Mouse (Mus musculus) adrenal gland, postnatal 4 days (tissue): ENCODE measurements around the gene St3gal3. TPM values are rescaled to one million over a fixed set of nuclear protein-coding genes. Genes with fewer than 3 reads are reported as not detected.

Source experiments
- DNase-seq, 2 experiments: peaks; one replicate each; pipeline ENCODE4 v3.0.0; 2021 to 2022; ENCODE audit warnings: low spot score in 2 of 2, mixed read lengths in 2 of 2
- total RNA-seq, 2 experiments: library from RNA; stranded (reverse); gene quantifications; 2 replicates each; pipeline ENCODE4 v1.2.3; 2021

Gene St3gal3
- total RNA-seq, 2 experiments from 2014 or later = 21.8 to 26.4 TPM

DNA sequence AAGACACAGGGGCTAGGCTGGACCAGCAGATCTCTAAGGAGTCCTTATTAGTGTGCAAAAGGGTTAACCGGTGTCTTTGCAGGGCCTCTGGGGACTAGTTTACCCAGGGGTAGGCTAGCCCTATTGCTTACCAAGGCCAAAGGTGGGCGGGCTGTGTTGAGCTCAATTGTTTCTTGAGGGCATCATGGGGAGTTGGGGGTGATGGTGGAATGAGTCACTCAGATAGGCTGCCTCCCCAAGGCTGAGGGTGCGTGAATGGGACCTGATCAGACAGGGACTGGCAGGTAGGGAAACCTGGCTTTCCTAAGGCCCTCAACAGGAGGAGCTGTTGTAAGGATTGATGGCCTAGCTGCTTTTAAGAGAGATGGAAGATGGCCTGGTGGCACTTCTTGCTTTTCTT is 142.7 kb downstream of the St3gal3 start:
- no peak for DNase-seq

DNA sequence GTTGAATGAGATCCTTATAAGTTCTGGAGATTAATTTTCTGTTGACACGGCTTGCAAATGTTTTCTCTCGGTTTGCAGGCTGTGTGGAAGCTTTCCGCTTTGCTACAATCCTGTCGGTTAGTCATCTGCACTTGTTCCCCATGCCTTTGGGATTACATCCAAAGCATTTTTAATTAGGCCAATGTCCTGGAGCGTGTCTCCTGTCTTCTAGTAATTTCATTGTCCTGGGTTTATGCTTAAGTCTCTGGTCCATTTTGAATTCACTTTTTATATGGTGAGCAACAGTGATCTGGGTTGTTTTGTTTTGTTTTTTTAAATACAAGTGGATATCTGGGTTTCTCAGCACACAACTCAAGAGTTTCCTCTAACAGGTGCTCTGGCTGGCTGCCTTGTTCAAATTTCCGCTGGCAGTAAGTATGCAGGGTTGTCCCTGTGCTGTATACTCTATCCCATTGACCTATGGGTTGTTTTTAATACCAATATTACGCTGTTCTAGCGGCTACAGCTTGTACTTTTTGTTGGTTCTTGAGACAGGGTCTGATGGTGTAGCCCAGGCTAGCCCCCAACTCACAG is 143.6 kb downstream of the St3gal3 start:
- no peak for DNase-seq

DNA sequence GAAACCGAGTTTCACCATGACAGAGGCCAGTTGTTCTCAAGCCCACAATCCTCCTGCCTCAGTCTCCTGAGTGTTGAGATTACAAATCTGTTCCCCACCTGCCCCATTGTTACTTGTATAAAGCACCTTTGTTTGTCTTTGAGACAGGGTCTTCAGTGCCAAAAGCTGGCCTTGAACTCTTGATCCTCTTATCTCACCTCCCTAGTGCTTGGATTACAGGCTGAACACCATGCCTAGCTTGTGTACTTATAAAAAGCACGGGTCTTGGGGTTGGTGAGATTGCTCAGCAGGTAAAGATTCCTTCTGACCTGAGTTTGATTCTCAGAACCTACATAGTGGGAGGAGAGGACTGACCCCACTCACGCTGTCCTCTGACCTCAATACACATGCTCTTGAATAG is 144.1 kb downstream of the St3gal3 start:
- no peak for DNase-seq

DNA sequence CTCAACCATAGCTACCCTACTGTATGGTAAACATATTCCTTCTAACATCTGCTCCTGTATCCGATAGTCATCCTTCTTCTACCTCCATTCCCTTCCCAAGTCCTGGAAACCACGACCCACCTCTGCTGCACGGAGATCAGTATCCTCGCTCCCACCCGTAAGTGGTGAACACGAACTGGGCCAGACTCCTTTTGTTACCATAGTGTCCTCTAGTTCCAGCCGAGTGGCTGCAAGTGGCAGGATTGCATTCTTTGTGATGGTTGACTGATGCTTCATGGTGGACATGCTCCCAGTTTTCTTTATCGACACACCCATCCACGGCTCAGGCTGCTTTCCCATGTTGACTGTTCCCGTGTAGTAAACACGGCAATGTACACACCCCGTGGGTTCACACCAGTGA is 144.9 kb downstream of the St3gal3 start:
- DNase-seq = no peak

DNA sequence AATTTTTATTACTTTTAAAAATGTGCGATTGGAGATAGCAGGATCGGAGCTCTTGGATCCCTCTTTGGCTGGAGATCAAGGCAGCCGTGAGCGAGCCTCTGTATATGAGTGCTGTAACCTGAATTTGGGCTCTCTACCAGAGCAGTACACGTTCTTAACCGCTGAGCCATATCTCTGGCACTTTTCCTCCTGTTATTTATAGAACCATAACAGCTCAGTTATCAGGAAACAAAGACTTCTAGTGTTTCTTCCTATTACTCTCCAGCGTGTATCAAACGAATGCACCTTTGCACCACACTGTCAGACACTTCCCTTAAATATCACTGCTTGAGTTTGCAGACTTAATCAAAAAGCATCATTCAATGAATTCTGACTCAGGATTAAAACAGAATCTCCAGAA is 147.9 kb downstream of the St3gal3 start:
- DNase-seq = no peak

DNA sequence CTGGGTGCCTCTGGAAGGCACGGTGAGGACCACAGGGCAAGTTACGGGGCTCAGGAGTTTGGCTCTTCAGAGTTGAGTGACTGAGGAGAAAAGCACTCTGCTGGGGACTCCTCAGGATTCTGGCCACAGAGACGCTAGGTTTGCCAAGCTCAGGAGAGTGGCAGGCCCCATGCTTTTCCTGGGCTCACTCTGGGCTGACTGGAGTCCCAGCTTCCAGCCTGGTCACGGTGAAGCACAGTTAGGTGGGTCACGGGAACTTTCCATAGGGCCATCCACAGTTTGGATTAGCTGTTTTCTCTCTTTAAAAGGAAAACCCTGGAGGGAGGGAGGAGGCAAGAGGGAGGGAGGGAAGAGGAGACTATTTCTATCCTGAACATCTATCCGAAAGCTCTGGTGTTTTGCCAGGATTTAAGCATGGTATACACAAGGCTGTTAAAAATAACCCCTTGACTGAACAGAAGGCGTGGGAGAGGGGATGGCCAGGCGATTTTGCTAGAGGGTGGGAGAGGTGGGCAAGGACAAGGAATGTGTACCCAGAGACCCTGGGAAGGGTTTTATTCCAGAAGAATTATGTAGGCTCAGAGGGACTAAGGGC is 149.6 kb downstream of the St3gal3 start:
- DNase-seq = no peak

DNA sequence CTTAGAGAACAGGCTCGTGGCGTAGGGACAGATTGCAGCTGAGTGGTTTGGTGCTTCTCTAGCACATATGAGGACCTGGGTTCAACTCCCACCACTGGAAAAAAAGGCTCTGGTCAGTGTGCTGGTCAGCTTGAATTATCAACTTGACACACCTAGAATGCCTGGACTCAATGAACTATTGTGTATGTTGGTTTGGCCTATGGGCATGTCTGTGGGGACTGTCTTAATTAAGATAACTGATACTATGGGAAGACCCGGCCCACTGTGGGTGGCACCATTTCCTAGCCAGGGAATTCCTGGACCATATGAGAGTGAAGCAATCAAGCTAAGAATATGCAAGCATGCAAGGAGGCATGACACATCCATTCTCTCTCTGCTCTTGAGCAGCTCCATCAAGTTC is 150.5 kb downstream of the St3gal3 start:
- DNase-seq = no peak

DNA sequence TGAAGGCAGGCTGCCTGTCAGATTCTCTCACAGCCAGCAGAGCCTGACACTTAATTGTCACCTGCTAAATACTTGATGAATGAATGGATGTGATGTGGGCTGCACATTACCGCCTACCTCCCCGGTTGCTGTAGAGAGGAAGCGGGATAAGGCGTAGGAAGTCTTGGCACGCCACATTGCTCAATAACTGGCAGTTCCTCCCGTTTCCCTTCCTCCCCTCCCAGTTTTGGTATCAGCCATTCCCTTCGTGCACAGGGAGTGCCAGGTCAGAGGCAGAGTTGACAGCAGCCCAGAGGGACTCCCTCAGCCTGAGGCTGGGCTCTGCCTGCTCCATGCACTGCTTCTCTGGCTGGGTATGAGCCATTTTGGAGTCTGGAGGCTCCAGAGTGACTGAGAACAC is 152.0 kb downstream of the St3gal3 start:
- no peak for DNase-seq

DNA sequence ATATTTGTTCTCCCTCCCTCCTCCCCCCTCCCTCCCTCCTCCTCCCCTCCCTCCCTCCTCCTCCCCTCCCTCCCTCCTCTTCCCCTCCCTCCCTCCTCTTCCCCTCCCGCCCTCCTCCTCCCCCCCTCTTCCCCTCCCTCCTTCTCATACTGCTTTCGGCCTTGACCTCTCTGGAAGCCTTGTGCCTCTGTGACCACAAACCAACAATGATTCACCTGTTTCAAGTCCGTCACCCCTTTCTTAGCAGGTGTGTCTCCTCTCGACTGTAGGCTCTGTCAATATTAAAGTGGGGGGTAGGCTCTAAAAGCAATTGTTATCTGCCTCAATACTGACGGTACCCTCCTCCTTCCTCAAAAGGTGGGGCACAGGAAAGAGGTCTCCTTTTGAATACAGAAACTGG is 153.2 kb downstream of the St3gal3 start:
- DNase-seq = no peak

DNA sequence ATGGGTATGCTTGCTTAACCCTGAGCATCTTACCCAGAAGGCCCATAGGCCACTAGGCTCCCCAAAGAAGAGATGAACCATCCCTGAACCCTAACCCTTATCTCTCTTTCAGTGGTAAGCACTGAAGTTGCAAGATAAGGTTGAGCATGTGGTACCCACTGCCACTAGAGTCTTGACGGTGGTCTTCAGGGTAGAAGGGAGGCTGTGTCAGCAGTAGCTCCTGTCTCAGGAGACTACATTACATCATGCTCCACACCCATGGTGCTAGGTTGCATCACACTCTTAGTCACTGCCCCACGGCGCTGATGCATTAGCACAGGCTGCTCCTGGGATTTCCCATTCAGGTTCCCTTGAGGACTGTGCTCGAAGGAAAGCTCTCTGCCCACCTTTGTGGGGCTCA is 154.6 kb downstream of the St3gal3 start:
- no peak for DNase-seq

DNA sequence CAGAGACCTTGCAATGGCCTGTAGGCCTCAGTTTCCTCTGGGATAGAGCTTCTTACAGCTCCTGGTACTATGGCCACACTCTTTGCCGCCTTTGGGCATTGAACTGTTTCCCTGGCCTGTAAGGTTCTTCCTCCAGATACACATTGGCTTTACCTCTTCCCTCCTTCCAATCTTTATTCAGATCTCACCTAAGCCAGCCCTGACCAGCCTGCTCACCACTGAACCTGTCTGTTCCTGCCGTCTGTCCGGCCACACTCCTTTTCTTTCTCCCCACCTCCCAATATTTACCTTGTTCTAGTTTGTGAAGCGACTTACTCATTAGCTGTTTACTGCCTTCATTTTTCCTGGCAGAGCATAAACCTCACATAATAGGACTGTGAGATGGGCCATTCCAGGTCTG is 155.5 kb downstream of the St3gal3 start:
- DNase-seq = no peak

DNA sequence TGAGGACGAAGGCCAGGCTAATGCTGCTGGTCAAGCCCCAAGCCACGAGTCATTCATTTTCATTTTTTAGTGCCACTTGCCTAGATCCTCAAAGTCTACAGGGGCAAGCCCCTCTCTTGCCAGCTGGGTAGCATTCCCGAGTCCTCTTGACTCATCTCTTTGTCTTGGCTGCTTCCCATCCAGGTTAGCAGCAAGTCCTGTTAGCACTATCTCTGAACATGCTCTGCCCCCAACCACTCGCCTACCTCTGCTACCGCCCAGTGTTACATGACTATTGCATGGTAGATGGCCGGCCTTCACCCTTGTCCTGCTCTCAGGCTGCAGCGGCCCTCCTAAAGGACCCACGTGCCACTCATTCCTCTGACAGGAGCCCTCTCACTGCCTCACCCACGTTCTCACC is 156.4 kb downstream of the St3gal3 start:
- DNase-seq = no peak

DNA sequence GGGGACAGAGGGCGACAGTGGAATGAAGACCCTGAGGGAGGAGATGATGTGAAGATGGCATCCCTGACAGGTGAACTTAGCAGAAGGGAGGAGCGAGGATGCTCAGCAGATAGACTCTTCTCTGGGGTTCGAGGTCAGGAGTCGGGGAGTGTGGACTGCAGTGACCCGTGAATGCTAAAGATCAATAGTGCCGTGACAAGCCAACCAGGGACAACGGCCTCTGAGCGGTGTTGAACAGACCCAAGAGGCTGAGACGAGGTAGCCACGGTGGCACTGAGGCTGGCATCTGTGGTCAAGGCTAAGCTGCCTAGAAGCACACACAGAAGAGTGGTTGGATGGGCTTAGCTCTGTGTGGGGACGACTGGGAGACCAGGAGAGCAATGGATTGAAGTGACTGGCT is 156.9 kb downstream of the St3gal3 start:
- no peak for DNase-seq

DNA sequence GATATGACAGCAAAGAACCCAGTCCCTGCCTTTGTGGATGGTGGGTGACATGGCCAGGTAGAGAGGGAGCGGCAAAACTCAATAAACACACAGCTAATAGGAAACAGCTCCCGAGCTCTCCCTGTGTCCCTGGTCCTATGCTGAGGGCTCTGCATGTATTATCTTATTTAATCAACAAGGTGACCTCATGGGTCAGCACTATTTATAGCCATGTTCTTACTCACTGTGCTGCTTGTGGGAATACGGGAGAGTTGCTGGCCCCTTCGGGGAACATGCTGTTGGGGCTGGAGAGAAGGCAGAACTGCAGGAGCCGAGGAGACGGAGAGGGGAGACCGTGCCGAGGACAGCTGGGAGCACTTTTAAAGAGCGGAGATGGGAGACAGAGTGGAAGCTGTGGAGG is 157.3 kb downstream of the St3gal3 start:
- DNase-seq = no peak

DNA sequence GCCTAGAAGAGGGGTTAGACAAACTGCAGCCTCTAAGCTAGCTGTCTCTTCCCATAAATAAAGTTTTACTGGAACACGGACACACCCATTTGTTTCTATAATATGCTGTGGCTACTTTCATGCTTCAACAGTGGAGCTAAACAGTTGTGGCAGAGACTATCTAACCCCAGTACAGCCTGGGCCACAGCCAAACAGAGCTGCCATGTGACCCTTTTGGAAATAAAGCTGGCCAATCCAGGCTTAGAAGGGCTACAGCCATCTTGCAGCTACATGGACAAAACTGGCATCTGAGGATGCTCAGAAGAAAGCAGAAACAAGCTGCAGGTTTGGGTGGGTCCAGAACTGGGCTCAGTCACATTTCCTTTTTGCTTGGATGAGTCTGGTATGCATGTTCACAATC is 158.9 kb downstream of the St3gal3 start:
- no peak for DNase-seq

DNA sequence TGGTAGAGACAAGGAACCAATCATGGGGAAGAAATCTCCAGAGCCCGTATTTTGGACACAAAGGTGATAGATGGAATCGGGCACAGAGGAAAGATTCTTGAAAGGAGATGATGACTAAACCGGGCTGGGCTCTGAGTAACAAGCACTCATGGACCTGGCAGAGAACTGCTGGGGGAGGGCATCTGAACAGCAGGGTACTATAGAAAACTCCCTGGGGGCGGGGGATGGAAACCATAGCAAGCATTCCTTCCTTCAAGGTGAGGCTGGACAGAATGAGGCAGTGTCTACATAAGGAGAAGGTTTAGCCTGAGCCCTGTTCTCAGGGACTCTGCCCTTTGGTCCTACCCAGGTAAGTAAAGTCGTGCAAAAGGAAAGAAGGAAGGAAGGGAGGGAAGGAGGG is 160.0 kb downstream of the St3gal3 start:
- DNase-seq = no peak

DNA sequence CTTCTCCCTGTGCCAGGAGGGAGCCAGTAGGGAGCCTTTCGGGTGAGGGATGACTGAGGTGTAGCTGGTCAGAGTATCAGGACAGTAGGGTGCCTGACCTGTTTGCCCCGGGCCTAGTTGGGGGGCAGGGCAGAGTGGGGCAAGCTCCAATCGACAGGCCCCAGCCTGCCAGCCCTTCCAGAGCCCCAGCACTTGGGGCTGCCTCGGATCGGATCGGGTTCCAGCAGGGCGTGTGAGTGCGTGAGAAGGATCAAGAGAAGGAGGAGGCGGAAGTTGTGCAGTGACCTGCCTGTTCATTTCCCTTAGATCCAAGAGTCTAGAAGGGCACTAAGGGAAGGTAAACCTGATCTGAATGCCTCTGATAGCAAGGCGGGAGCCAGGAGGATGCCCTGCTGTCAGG is 161.7 kb downstream of the St3gal3 start:
- no peak for DNase-seq

DNA sequence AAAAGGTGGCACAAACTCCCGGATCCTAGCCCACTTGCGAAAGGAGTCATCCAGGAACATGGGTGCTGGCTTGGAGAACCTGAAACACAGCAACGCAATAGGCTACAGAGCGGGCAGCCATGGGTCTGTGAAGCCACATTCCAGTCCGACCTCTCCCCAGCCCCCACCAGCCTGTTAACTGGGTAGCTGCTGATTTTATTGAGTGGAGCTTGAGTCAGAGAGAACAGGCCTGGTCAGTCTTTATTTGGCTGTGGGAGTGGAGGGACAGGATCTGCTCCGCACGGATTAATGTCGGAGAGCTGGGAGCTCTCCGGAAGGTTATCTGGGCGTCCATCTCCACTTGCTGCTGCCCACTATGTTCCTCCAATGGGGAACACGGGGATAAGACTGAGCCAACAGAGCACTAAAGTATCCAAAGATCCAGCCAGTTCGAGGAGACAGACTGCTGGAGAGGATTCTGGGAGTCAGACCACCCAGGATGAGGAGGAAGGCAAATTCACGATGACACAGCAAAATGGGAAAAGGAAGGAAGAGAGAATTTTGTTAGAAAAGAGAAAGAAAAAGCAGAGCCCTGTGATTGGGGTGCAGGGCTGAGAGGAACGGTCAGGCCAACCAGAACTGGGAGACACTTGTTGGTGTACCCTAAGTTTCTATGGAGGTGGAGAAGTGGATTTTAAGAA is 170.2 kb downstream of the St3gal3 start:
- DNase-seq = no peak

DNA sequence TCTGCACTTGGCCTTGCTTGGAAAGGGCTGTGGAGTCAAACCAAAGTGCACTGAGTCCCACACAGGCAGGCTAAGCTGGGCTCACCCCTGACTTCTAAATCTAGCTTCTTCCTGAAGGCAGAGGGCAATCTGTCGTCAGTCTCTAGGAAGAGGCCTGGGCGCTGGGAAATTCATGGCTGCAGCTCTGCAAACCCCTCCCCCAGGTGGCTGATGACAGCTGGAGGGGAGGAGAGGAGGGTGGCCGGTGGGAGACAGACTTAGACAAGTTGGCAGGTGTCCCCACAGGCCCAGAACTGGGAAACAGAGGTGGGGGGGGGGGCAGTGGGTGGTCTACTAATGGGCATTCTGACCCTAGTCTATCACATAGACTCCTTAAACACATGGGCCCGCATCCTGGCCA is 177.2 kb downstream of the St3gal3 start:
- no peak for DNase-seq

DNA sequence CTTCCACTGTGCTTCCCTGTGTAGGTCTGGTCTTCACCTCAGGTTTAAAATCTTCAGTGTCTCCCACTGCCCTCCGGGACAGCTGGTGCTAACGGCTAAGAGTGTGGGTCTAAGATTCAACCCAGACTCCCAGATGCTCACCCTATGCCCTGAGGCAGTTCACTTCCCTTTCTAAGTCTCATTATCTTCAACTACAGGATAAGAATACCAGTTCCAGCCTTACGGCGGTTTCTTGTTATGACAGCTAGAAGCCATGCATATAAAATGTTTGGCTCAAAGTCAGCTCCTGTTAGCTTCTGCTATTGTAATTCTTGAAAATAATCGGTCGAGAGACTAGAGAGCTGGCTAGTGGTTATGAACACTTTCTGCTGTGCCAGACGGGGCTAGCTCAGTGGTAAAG is 187.2 kb downstream of the St3gal3 start:
- DNase-seq = no peak

DNA sequence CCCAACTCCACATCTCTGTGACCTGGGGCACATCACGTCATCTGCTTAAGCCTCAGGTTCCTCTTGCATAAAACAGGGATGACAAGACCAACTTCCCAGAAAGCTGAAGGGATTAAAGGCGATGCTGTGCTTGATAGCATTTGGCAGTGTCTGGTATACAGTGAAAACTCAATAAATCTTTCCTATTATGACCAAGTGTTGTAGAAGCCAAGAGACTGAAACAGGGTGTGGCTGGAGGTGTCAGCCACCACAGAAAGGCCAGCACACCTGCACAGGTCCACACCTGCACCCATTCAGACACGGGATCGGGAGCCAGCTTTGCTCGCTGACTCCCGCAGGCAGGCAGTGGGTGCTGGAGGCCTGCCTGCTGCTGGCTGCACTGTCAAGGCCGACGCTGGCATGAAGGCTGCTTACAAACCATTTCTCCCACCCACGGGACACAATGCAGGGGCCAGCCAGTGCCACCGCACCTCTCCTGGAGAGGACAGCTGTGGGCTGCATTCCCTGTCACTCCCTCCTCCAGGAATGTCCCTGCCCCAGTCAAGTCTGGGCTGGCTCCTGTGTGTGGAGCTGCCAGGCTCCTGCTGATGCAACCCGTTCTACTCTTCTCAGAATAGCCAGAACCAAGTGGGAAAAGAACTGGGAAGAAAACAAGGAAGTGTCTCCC is 187.9 kb downstream of the St3gal3 start:
- DNase-seq = no peak

DNA sequence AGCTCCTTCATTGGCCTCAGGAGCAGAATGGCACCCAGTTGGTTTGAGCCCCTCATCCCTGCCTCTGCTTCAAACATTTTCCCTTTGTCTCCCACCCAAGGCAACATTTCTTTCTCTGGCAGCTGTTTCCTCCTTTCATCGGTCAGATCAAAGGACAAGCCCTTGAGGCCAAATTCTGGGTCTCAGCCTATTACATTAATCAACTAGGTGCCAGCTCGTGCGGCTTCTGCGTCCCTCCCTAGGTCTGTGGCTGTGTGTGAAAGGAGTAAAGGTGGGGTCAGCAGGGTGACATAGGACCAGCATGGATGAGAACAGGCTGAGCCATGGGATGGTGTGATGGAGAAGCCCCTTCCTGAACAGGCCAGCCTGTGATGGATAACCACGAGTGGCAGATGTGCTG is 191.4 kb downstream of the St3gal3 start:
- no peak for DNase-seq

DNA sequence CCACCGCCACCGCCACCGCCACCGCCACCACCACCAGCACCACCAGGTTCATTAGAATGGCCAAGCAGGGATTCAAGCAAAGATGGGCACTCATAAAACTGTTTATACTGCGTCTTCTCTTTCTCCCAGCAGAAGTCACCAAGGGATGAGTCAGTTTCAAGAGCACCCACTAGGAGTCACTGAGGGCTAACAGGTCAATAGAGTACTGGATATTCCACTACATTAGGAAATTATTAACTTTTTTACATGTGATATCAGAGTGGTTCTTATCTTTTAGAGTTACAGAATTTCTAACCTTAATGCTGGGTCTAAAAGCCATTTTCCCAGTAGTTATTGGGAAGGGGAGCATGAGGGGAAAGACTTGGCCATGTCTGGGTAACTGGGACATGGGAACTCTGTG is 197.8 kb downstream of the St3gal3 start:
- no peak for DNase-seq
